Mouse (Mus musculus) bone marrow, adult 2 months (tissue): ENCODE data around the gene Adgrg5. TPM values are rescaled to one million over a fixed set of nuclear protein-coding genes. Genes with fewer than 3 reads are reported as not detected.

ENCODE experiments used
- H3K27ac ChIP-seq: fragments of 200-500 bp; 2 replicates; pipeline ENCODE4 v1.5.1; 2012; ENCODE audit warnings: low read depth, mild to moderate bottlenecking, control low read depth, inconsistent platforms, low read length; ENCODE audit not compliant: control insufficient read depth, poor library complexity, insufficient read depth
- H3K4me1 ChIP-seq: fragments of 200-500 bp; 2 replicates; pipeline ENCODE4 v1.6.1; 2011; ENCODE audit warnings: low read length; ENCODE audit not compliant: control insufficient read depth, insufficient read depth
- H3K4me3 ChIP-seq: fragments of 200-500 bp; replicated peaks from 2 replicates; pipeline ENCODE3; 2011; ENCODE audit warnings: mild to moderate bottlenecking, low read depth, low read length, control low read depth; ENCODE audit not compliant: control insufficient read depth
- CTCF ChIP-seq: fragments of 200-500 bp; IDR thresholded peaks from 2 replicates; pipeline ENCODE4 v1.5.1; 2011; ENCODE audit warnings: low read length, control low read depth; ENCODE audit not compliant: control insufficient read depth, insufficient read depth
- POLR2A ChIP-seq: fragments of 200-500 bp; IDR thresholded peaks from 2 replicates; pipeline ENCODE4 v1.6.1; 2011; ENCODE audit warnings: low read depth, mild to moderate bottlenecking, control low read depth, low read length, borderline replicate concordance; ENCODE audit not compliant: control insufficient read depth
- WGBS: fragments of 180-500 bp; shearing (Covaris S2); methylation state at CpG from one replicate; pipeline ENCODE4 v1.1.7; 2018; 5-methylcytosine and 5-hydroxymethylcytosine counted together
- polyA plus RNA-seq: library from polyadenylated mRNA; stranded (reverse); fragments of >200 nt; gene quantifications from 2 replicates; pipeline ENCODE4 v1.2.4, GENCODE M21; 2011; ENCODE audit warnings: low replicate concordance; ENCODE audit not compliant: missing spikeins, insufficient read depth, insufficient read length

Adgrg5 gene
- polyA plus RNA-seq, 1 experiment: 2.5 TPM

GRCm38 (mm10) chr8:94966578-94966977 is 43.1 kb downstream of the Adgrg5 start:
- Histone ChIP-seq H3K27ac (no peak overlapping the region), H3K4me3 (no peak overlapping the region), H3K4me1 (peaks cover 9% of the 10 kb centered on the region)
- no peak for TF ChIP-seq CTCF
- TF ChIP-seq POLR2A: no peak
- 2% methylated on average over 7 of the region's 7 CpGs for WGBS

- TF ChIP-seq CTCF: no peak
- TF ChIP-seq POLR2A: no peak
- H3K27ac ChIP-seq: no peak overlapping the region
- H3K4me1 ChIP-seq: peaks cover 9% of the 10 kb centered on the region
- H3K4me3 ChIP-seq: no peak overlapping the region
- 8% methylated on average over 4 of the region's 4 CpGs for WGBS
Observed at GRCm38 (mm10) chr8:94967071-94967470, 43.6 kb downstream of the Adgrg5 start.

GRCm38 (mm10) chr8:94967554-94967953 is 44.1 kb downstream of the Adgrg5 start:
- H3K4me3 ChIP-seq: no peak overlapping the region
- H3K27ac ChIP-seq: no peak overlapping the region
- no peak for TF ChIP-seq POLR2A
- no peak for TF ChIP-seq CTCF
- 44% methylated on average over 3 of the region's 3 CpGs for WGBS
- peaks cover 9% of the 10 kb centered on the region for H3K4me1 ChIP-seq

- TF ChIP-seq CTCF (no peak), POLR2A (no peak)
- Histone ChIP-seq H3K4me1 (peaks cover 1% of the 10 kb centered on the region; the same call in 1 of the 2 replicates), H3K4me3 (no peak overlapping the region), H3K27ac (no peak overlapping the region)
- WGBS: 19% methylated on average over 9 of the region's 9 CpGs
Observed at GRCm38 (mm10) chr8:94973270-94973669, 49.8 kb downstream of the Adgrg5 start.

- 66% methylated on average over 9 of the region's 9 CpGs for WGBS
- no peak overlapping the region for H3K27ac ChIP-seq
- no peak for TF ChIP-seq POLR2A
- TF ChIP-seq CTCF: no peak
- no peak overlapping the region for H3K4me3 ChIP-seq
- peaks cover 3% of the 10 kb centered on the region; the same call in 1 of the 2 replicates for H3K4me1 ChIP-seq
Observed at GRCm38 (mm10) chr8:94973786-94974185, 50.3 kb downstream of the Adgrg5 start.

GRCm38 (mm10) chr8:94974467-94975165 is 51.1 kb downstream of the Adgrg5 start, which contains the start of gene Adgrg1:
Gene Adgrg1, plus strand, starts transcription at chr8:94974751.
- Histone ChIP-seq H3K4me3 (no peak within 1 kb of the TSS), H3K4me1 (peaks cover 3% of the 10 kb centered on the region; the same call in 1 of the 2 replicates), H3K27ac (no peak within 1 kb of the TSS)
- WGBS: 53% methylated on average over 7 of the region's 7 CpGs
- no peak for TF ChIP-seq POLR2A
- TF ChIP-seq CTCF: no peak

- H3K4me3 ChIP-seq: peak overlapping the region; percentile 35
- WGBS: 5% methylated on average over 17 of the region's 17 CpGs
- H3K4me1 ChIP-seq: peaks cover 3% of the 10 kb centered on the region; the same call in 1 of the 2 replicates
- TF ChIP-seq CTCF (no peak), POLR2A (no peak)
- peak overlapping the region; percentile 42 for H3K27ac ChIP-seq
Observed at GRCm38 (mm10) chr8:94976651-94977417, 53.3 kb downstream of the Adgrg5 start.

- H3K27ac ChIP-seq: no peak overlapping the region
- H3K4me1 ChIP-seq: peaks cover 5% of the 10 kb centered on the region
- TF ChIP-seq CTCF: no peak
- peak; percentile 31; the same call in 1 of the 2 replicates for TF ChIP-seq POLR2A
- WGBS: 4% methylated on average over 9 of the region's 9 CpGs
- peak overlapping the region; percentile 27 for H3K4me3 ChIP-seq
Observed at GRCm38 (mm10) chr8:94978131-94978530, 54.6 kb downstream of the Adgrg5 start.
